Mouse (Mus musculus): ENCODE results near the gene Dnajc3. TPM values are rescaled to one million over a fixed set of nuclear protein-coding genes. Genes with fewer than 3 reads are reported as not detected.

Dnajc3 gene
- total RNA-seq, 2 experiments from 2014 or later = 37.2 to 38.7 TPM

GRCm38 (mm10) chr14:118931181-118931580 lies 6.6 kb upstream of the Dnajc3 start:
- DNase-seq (ENCODE audit: extremely low spot score in 1 of 2, low spot score in 2 of 2) = no peak
- Histone ChIP-seq H3K4me3 (no peak overlapping the region), H3K27ac (no peak overlapping the region)
- intact Hi-C loops (cut with DNase I) = no loop called here
- TF ChIP-seq CTCF (IDR thresholded peaks at IDR 0.05) = no peak

- TF ChIP-seq CTCF (IDR thresholded peaks at IDR 0.05) = no peak
- intact Hi-C loops (cut with DNase I) = no loop called here
- H3K27ac ChIP-seq = no peak overlapping the region
- H3K4me3 ChIP-seq = no peak overlapping the region
- no peak for DNase-seq (ENCODE audit: extremely low spot score in 1 of 2, low spot score in 2 of 2)
Measured at GRCm38 (mm10) chr14:118932956-118933355, 4.8 kb upstream of the Dnajc3 start.

DNA sequence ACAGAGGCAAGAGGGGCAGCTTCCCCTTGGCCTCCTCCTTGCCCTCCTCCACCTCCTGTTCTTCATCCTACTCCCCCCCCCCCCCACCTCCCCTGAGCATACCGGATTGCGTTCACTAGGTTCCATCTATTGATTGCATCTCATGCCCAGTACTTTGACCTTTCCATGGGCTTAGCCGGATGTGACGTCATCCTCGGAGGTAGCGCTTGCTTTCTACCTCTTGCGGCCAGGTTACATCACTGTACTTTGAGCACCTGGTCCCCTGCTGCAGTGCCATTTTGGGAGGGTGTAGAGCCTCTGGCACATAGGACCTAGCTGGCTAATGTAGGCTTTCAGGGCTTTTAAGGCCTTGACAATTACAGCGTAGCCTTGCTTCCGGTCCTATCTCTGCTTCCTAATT lies 3.1 kb upstream of the Dnajc3 start:
- no peak for TF ChIP-seq CTCF (IDR thresholded peaks at IDR 0.05)
- no peak overlapping the region for H3K4me3 ChIP-seq
- intact Hi-C loops (cut with DNase I) = no loop called here
- DNase-seq (ENCODE audit: extremely low spot score in 1 of 2, low spot score in 2 of 2) = no peak
- no peak overlapping the region for H3K27ac ChIP-seq

- TF ChIP-seq CTCF (IDR thresholded peaks at IDR 0.05) = no peak
- intact Hi-C loops (cut with DNase I) = no loop called here
Measured at GRCm38 (mm10) chr14:118936236-118936635, 1.5 kb upstream of the Dnajc3 start.

DNA sequence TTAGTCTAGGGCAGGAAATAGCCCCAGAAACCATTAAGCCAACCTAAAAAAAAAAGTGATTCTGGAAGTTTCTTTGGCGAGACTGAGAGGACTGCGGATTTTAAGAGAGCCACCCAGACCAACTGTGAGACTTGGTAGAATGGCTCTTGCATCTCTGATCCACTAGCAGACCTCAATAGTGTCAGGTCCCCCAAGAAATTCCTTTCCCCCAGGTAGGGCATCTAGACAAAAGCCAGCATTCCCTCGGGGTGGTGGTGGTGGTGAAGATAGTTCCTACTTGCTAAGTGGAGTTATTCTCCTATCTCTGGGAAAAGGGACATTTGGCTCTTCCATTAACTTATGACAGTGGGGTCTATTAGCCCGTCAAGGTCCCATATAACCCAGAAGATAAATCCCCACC lies 824 bp upstream of the Dnajc3 start:
- intact Hi-C loops (cut with DNase I) = loop anchor here (1.0 kb wide), 1 partner anchor 12 kb away; the partner anchor contains the start of gene Dzip1
- Histone ChIP-seq H3K4me3 (peak overlapping the region; percentile 51), H3K27ac (peak overlapping the region; percentile 69)
- TF ChIP-seq CTCF (IDR thresholded peaks at IDR 0.05) = no peak
- DNase-seq (ENCODE audit: extremely low spot score in 1 of 2, low spot score in 2 of 2) = no peak

More at GRCm38 (mm10) chr14:118936236-118936635, 1.5 kb upstream of the Dnajc3 start:
- Histone ChIP-seq H3K4me3 (no peak overlapping the region), H3K27ac (no peak overlapping the region)
- DNase-seq (ENCODE audit: extremely low spot score in 1 of 2, low spot score in 2 of 2) = no peak

- intact Hi-C loops (cut with DNase I) = no loop called here
- Histone ChIP-seq H3K27ac (peak overlapping the region; percentile 95), H3K4me3 (peak overlapping the region; percentile 100)
- DNase-seq (ENCODE audit: extremely low spot score in 1 of 2, low spot score in 2 of 2) = no peak
- TF ChIP-seq CTCF (IDR thresholded peaks at IDR 0.05) = no peak
Measured at GRCm38 (mm10) chr14:118938551-118938950, 775 bp downstream of the Dnajc3 start.

DNA sequence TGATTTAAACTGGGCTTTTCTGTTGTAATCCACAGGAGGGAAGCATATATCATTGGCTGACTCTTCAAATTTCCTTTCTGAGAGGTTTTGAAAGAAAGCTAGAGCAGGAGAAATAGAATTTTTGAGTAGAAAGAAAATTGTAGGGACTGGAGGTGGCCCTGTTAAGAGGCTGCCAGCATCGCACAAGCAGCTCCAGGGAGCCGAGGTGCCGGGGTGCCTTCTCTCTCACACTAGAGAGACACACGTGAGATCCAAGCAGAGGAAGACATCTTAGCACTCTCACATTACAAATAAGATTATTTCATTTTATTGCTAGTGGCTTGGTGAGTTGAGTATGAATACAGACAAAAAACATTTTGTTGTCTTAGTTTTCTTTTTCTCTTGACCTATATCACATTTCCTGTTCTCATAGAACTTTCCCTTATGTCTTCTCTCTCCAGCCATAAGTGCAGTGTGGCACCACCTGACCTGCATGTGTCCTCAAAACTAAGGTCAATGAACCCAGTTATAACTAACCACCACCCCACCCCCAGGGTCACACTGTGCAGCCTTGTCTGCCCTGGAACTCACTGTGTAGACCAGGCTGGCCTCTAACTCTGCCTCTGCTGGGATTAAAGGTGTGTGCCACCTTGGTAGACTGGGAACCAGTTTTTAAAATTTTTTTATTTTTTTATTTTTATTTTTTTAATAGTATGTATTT lies 3.2 kb downstream of the Dnajc3 start:
- intact Hi-C loops (cut with DNase I) = no loop called here

GRCm38 (mm10) chr14:118942076-118942475 lies 4.3 kb downstream of the Dnajc3 start:
- no peak for DNase-seq (ENCODE audit: extremely low spot score in 1 of 2, low spot score in 2 of 2)
- no peak overlapping the region; the same call in 1 of the 2 replicates for H3K27ac ChIP-seq
- intact Hi-C loops (cut with DNase I) = no loop called here
- no peak for TF ChIP-seq CTCF (IDR thresholded peaks at IDR 0.05)
- no peak overlapping the region for H3K4me3 ChIP-seq

More for the DNA sequence above, 3.2 kb downstream of the Dnajc3 start:
- TF ChIP-seq CTCF (IDR thresholded peaks at IDR 0.05) = no peak
- no peak for DNase-seq (ENCODE audit: extremely low spot score in 1 of 2, low spot score in 2 of 2)
- Histone ChIP-seq H3K4me3 (no peak overlapping the region), H3K27ac (no peak overlapping the region)

DNA sequence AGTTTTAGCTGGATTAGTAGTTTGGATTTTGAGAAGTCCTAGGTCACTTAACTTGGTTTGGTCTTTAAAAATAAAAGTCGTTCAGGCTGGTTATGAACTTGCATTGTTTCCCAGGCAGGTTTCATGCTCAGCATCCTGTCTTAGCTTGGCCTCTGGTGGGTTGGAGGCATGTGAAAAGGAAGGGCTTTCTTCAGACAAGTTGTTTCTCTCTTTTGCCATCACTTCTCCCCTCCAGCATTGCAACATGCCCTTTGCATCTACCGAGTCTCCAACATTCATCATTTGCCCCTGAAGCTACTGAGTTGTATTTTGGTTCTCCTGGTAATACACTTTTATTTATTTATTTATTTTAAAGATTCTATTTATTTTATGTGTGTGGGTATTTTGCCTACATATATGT lies 6.9 kb downstream of the Dnajc3 start:
- no peak for TF ChIP-seq CTCF (IDR thresholded peaks at IDR 0.05)
- DNase-seq (ENCODE audit: extremely low spot score in 1 of 2, low spot score in 2 of 2) = no peak
- H3K4me3 ChIP-seq = no peak overlapping the region
- intact Hi-C loops (cut with DNase I) = no loop called here
- no peak overlapping the region for H3K27ac ChIP-seq

DNA sequence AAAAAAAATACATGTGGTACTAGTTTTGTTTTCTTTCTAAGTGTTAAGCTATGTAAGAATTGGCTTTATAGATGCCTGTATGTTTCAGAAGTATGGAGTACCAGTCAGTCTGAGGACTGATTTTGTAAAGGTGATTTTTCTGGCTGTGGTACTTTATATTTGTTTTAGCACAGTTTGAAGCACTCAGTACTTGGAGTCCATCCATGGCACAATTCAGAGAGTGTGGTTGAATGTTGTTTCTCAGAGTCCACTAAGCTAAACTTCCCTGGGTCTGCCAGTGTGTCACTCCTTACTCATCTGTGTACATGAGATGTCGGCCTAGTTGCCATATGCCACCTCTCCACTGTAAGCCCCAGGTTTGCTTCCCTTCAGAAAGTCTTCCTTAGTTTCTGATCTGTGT lies 11.1 kb downstream of the Dnajc3 start:
- DNase-seq (ENCODE audit: extremely low spot score in 1 of 2, low spot score in 2 of 2) = no peak
- intact Hi-C loops (cut with DNase I) = no loop called here
- Histone ChIP-seq H3K4me3 (no peak overlapping the region), H3K27ac (no peak overlapping the region)
- TF ChIP-seq CTCF (IDR thresholded peaks at IDR 0.05) = no peak

DNA sequence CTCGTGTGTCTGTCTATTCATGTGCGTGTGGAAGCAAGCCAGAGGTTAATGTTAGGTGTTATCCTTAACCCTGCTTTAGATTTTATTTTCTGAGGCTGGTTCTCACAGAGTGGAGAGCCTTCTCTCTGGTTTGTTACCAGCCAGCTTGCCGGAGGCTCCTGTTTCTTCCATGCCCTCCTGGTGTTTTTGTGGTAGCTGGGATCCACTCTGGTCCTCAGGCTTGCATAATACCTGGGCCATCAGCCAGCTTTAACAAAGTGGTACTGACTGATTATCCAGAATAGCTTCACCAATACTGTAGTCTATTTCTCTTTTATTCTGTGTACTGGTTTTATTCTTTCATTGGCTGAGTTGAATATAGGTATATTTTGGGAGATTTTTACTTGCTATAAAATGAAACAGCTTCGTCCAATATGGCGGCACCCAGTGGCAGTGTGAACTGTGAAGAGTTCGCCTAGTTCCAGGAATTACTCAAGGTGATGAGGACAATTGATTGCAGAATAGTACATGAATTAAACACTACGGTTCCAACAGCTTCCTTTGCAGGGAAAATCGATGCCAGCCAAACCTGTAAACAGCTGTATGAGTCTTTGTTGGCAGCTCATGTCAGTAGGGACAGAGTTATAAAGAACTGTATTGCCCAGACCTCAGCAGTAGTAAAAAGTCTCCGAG lies 14.3 kb downstream of the Dnajc3 start:
- intact Hi-C loops (cut with DNase I) = no loop called here
- Histone ChIP-seq H3K4me3 (no peak overlapping the region), H3K27ac (no peak overlapping the region)
- DNase-seq (ENCODE audit: extremely low spot score in 1 of 2, low spot score in 2 of 2) = no peak
- TF ChIP-seq CTCF (IDR thresholded peaks at IDR 0.05) = no peak

DNA sequence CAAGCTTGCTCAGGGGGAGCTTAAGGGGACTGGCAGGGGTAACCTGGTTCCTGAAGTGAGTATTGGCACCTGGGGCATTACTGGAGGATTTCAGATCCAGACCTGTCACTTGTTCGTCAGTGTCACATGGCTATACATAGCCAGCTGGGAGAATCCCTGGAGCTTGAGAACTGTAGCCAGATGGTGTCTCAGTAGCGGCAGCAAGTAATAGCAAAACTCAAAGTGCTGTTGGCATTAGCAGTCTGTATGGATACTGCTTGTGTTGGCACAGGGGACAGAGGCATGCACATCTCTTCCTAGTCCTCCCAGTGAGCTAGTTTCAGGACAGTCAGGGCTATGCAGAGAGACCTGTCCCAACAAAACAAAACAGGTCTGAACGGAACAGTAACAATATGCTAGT lies 20.2 kb downstream of the Dnajc3 start:
- H3K4me3 ChIP-seq = no peak overlapping the region
- no peak for TF ChIP-seq CTCF (IDR thresholded peaks at IDR 0.05)
- no peak for DNase-seq (ENCODE audit: extremely low spot score in 1 of 2, low spot score in 2 of 2)
- intact Hi-C loops (cut with DNase I) = no loop called here
- no peak overlapping the region for H3K27ac ChIP-seq

Data from left cerebral cortex, adult 2 months (tissue).